Mouse (Mus musculus) hindbrain, embryonic 16.5 days (tissue): ENCODE results near the gene Arid3a. TPM values are rescaled to one million over a fixed set of nuclear protein-coding genes. Genes with fewer than 3 reads are reported as not detected.
A peak's percentile ranks its signal among the peaks of the same experiment; 100 is the strongest.

Experiments used
- ATAC-seq: fragments of 200-750 bp; cut with Nextera tagmentation; 2 replicates; pipeline ENCODE4 v1.8.0; 2017; ENCODE audit warnings: moderate TSS enrichment, moderate library complexity
- H3K27ac ChIP-seq: fragments of 300-500 bp; sonication (generic); 2 replicates; pipeline ENCODE4 v1.5.1; 2014; ENCODE audit warnings: low read depth, mild to moderate bottlenecking, control low read depth, low read length, moderate library complexity
- H3K27me3 ChIP-seq: fragments of 300-500 bp; sonication (generic); replicated peaks from 2 replicates; pipeline ENCODE4 v1.6.1; 2014; ENCODE audit warnings: low read length; ENCODE audit not compliant: control insufficient read depth, insufficient read depth
- H3K36me3 ChIP-seq: fragments of 300-500 bp; sonication (generic); 2 replicates; pipeline ENCODE4 v1.6.1; 2014; ENCODE audit warnings: mild to moderate bottlenecking, low read length, moderate library complexity, mixed read lengths; ENCODE audit not compliant: control insufficient read depth, insufficient read depth
- H3K4me1 ChIP-seq: fragments of 300-500 bp; sonication (generic); 2 replicates; pipeline ENCODE4 v1.6.1; 2014; ENCODE audit warnings: low read depth, low read length; ENCODE audit not compliant: control insufficient read depth, insufficient read depth
- H3K4me2 ChIP-seq: fragments of 300-500 bp; sonication (generic); 2 replicates; pipeline ENCODE4 v1.6.1; 2014; ENCODE audit warnings: mild to moderate bottlenecking, low read length, control low read depth, moderate library complexity
- H3K4me3 ChIP-seq: fragments of 300-500 bp; sonication (generic); 2 replicates; pipeline ENCODE4 v1.5.1; 2014; ENCODE audit warnings: mild to moderate bottlenecking, low read length, control low read depth, moderate library complexity
- H3K9ac ChIP-seq: fragments of 300-500 bp; sonication (generic); 2 replicates; pipeline ENCODE4 v1.6.1; 2014; ENCODE audit warnings: low read depth, mild to moderate bottlenecking, control low read depth, low read length, moderate library complexity
- H3K9me3 ChIP-seq: fragments of 300-500 bp; sonication (generic); 2 replicates; pipeline ENCODE4 v1.6.1; 2014; ENCODE audit warnings: mild to moderate bottlenecking, low read length, moderate library complexity; ENCODE audit not compliant: control insufficient read depth
- WGBS: fragments of 180-500 bp; shearing (Covaris S2); extraction: QIAGEN DNeasy Blood & Tissue Kit; methylation state at CpG from one replicate; pipeline ENCODE4 v1.1.7; 2014; 5-methylcytosine and 5-hydroxymethylcytosine counted together
- polyA plus RNA-seq: library from polyadenylated mRNA; unstranded; fragments of >200 nt; fragmentation: Nextera tagmentation; extraction: Ambion mirVana; gene quantifications from 2 replicates; pipeline ENCODE4 v1.2.1, GENCODE M21; 2015

The Arid3a gene
- polyA plus RNA-seq: 1.6 and 1.7 TPM in 2 replicates

GRCm38 (mm10) chr10:79926491-79927323 lies at the start of gene Arid3a:
Gene Arid3a, plus strand, starts transcription at chr10:79927043.
- peaks cover 33% of the 10 kb centered on the region for H3K4me1 ChIP-seq
- H3K4me2 ChIP-seq: peak within 1 kb of the TSS; percentile 98
- peak within 1 kb of the TSS; percentile 84 for H3K27ac ChIP-seq
- under 1% methylated on average over 63 of the region's 63 CpGs for WGBS
- ATAC-seq: peak; percentile 79
- H3K27me3 ChIP-seq: peaks cover 18% of the 10 kb centered on the region
- 0 out of 2 replicates have a peak, but pooled peaks cover 4% of the 10 kb centered on the region for H3K36me3 ChIP-seq
- peak within 1 kb of the TSS; percentile 71 for H3K4me3 ChIP-seq
- no peaks in the 10 kb centered on the region for H3K9me3 ChIP-seq
- H3K9ac ChIP-seq: peak within 1 kb of the TSS; percentile 80

- no peaks in the 10 kb centered on the region for H3K36me3 ChIP-seq
- no peak overlapping the region for H3K27ac ChIP-seq
- H3K27me3 ChIP-seq: peaks cover 4% of the 10 kb centered on the region; the same call in 1 of the 2 replicates
- no peaks in the 10 kb centered on the region for H3K9me3 ChIP-seq
- H3K4me2 ChIP-seq: no peak overlapping the region
- H3K4me1 ChIP-seq: peaks cover 16% of the 10 kb centered on the region
- WGBS: 46% methylated on average over 1 of the region's 1 CpGs
- no peak for ATAC-seq
- no peak overlapping the region for H3K9ac ChIP-seq
- no peak overlapping the region for H3K4me3 ChIP-seq
These were observed 49.7 kb upstream of the Arid3a start for GRCm38 (mm10) chr10:79877174-79877573.

- no peak overlapping the region for H3K27ac ChIP-seq
- H3K9me3 ChIP-seq: no peaks in the 10 kb centered on the region
- H3K27me3 ChIP-seq: peaks cover 4% of the 10 kb centered on the region; the same call in 1 of the 2 replicates
- H3K4me1 ChIP-seq: peaks cover 14% of the 10 kb centered on the region
- no peak overlapping the region for H3K9ac ChIP-seq
- H3K36me3 ChIP-seq: no peaks in the 10 kb centered on the region
- no peak overlapping the region for H3K4me3 ChIP-seq
- no peak for ATAC-seq
- no peak overlapping the region for H3K4me2 ChIP-seq
- 41% methylated on average over 12 of the region's 12 CpGs for WGBS
These were observed 49.1 kb upstream of the Arid3a start for GRCm38 (mm10) chr10:79877757-79878156.

GRCm38 (mm10) chr10:79879527-79879926 lies 47.3 kb upstream of the Arid3a start:
- Histone ChIP-seq H3K36me3 (no peaks in the 10 kb centered on the region), H3K9me3 (no peaks in the 10 kb centered on the region), H3K4me2 (no peak overlapping the region), H3K27me3 (peaks cover 4% of the 10 kb centered on the region; the same call in 1 of the 2 replicates), H3K4me3 (no peak overlapping the region), H3K4me1 (peaks cover 14% of the 10 kb centered on the region), H3K9ac (no peak overlapping the region), H3K27ac (no peak overlapping the region)
- 48% methylated on average over 3 of the region's 3 CpGs for WGBS
- no peak for ATAC-seq

- WGBS: 16% methylated on average over 9 of the region's 9 CpGs
These were observed 46.1 kb upstream of the Arid3a start for GRCm38 (mm10) chr10:79880721-79881120.

GRCm38 (mm10) chr10:79881981-79882380 lies 44.9 kb upstream of the Arid3a start:
- peak overlapping the region; percentile 43 for H3K9ac ChIP-seq
- H3K4me2 ChIP-seq: peak overlapping the region; percentile 27
- no peak overlapping the region for H3K27ac ChIP-seq
- H3K27me3 ChIP-seq: peaks cover 4% of the 10 kb centered on the region; the same call in 1 of the 2 replicates
- H3K4me1 ChIP-seq: peaks cover 5% of the 10 kb centered on the region; the same call in 1 of the 2 replicates
- no peaks in the 10 kb centered on the region for H3K9me3 ChIP-seq
- no peaks in the 10 kb centered on the region for H3K36me3 ChIP-seq
- 9% methylated on average over 22 of the region's 22 CpGs for WGBS
- 0 out of 2 replicates have a peak overlapping the region, but pooled peaks have one; percentile 6 for H3K4me3 ChIP-seq
- peak; percentile 22; the same call in 1 of the 2 replicates for ATAC-seq

More at GRCm38 (mm10) chr10:79880721-79881120, 46.1 kb upstream of the Arid3a start:
- Histone ChIP-seq H3K27me3 (peaks cover 4% of the 10 kb centered on the region; the same call in 1 of the 2 replicates), H3K9ac (no peak overlapping the region), H3K36me3 (no peaks in the 10 kb centered on the region), H3K4me1 (peaks cover 5% of the 10 kb centered on the region; the same call in 1 of the 2 replicates), H3K9me3 (no peaks in the 10 kb centered on the region), H3K4me3 (no peak overlapping the region), H3K4me2 (no peak overlapping the region), H3K27ac (no peak overlapping the region)
- no peak for ATAC-seq

GRCm38 (mm10) chr10:79883297-79884084 lies 43.4 kb upstream of the Arid3a start:
- Histone ChIP-seq H3K27ac (no peak overlapping the region), H3K27me3 (peaks cover 4% of the 10 kb centered on the region; the same call in 1 of the 2 replicates), H3K4me2 (peak overlapping the region; percentile 15; the same call in 1 of the 2 replicates), H3K9me3 (no peaks in the 10 kb centered on the region), H3K4me3 (no peak overlapping the region), H3K4me1 (peaks cover 5% of the 10 kb centered on the region; the same call in 1 of the 2 replicates), H3K36me3 (no peaks in the 10 kb centered on the region), H3K9ac (peak overlapping the region; percentile 11; the same call in 1 of the 2 replicates)
- ATAC-seq: peak; percentile 34; the same call in 1 of the 2 replicates
- 18% methylated on average over 22 of the region's 22 CpGs for WGBS

GRCm38 (mm10) chr10:79884446-79884845 lies 42.4 kb upstream of the Arid3a start:
- H3K4me1 ChIP-seq: peaks cover 5% of the 10 kb centered on the region; the same call in 1 of the 2 replicates
- no peak overlapping the region for H3K4me2 ChIP-seq
- no peaks in the 10 kb centered on the region for H3K36me3 ChIP-seq
- ATAC-seq: peak; percentile 16; the same call in 1 of the 2 replicates
- no peaks in the 10 kb centered on the region for H3K9me3 ChIP-seq
- H3K27me3 ChIP-seq: peaks cover 4% of the 10 kb centered on the region; the same call in 1 of the 2 replicates
- WGBS: 72% methylated on average over 4 of the region's 4 CpGs
- H3K4me3 ChIP-seq: no peak overlapping the region
- no peak overlapping the region for H3K27ac ChIP-seq
- H3K9ac ChIP-seq: no peak overlapping the region
